Mouse (Mus musculus) ES-Bruce4 (cell line): ENCODE measurements around the gene Wwc2.

Source experiments
- CTCF ChIP-seq: IDR thresholded peaks from one replicate; pipeline ENCODE4 v1.8.1; 2011; ENCODE audit warnings: low read depth, low read length
- EP300 ChIP-seq: IDR thresholded peaks from 2 replicates; pipeline ENCODE4 v1.6.1; 2011; ENCODE audit warnings: low read depth, low read length; ENCODE audit not compliant: insufficient read depth
- POLR2A ChIP-seq: IDR thresholded peaks from one replicate; pipeline ENCODE4 v1.8.1; 2011; ENCODE audit warnings: low read length; ENCODE audit not compliant: insufficient read depth

DNA sequence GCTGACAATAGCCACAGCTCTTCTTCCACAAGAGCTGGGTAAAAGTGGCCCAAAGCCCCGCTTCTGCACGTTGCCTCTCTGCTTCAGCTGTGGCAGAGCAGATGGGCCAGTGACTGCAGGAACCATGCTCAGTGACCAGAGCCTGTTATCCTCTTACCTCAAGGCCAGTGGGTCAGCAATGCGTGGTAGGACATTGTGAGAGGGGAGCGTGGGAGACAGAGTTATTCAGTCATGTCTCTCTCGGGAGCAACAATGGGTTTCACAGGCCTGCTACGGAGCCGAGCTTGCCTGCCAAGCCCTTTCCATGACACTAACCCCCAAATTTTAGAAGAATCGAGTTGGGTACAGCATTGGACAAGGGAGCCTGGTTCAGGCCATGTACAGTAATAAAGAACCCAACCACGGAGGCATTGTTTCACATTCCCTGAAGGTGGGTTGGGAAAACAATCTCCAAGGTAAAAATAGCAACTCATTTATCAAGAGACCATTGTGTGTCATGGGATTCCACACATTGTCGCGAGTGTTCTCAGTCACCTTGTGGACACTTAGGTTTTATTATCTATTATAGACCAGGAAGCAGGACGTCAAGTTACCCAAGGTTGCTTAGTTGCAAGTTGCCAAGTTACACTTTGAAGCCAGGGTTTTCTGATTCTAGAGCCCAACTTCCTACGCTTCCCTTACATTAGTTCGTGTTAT is 180.6 kb downstream of the Wwc2 start:
- TF ChIP-seq CTCF, result no peak
- TF ChIP-seq POLR2A, result no peak
- TF ChIP-seq EP300, result no peak
